Mouse (Mus musculus) spleen, postnatal 0 days (tissue): ENCODE data around the gene Dpp6. TPM values are rescaled to one million over a fixed set of nuclear protein-coding genes. Genes with fewer than 3 reads are reported as not detected.

Source experiments
- polyA plus RNA-seq: library from polyadenylated mRNA; unstranded; fragments of >200 nt; fragmentation: Nextera tagmentation; extraction: Ambion mirVana; gene quantifications from 2 replicates; pipeline ENCODE4 v1.2.1, GENCODE M21; 2015

Gene Dpp6
- polyA plus RNA-seq, result 1.7 and 2.3 TPM in 2 replicates

DNA sequence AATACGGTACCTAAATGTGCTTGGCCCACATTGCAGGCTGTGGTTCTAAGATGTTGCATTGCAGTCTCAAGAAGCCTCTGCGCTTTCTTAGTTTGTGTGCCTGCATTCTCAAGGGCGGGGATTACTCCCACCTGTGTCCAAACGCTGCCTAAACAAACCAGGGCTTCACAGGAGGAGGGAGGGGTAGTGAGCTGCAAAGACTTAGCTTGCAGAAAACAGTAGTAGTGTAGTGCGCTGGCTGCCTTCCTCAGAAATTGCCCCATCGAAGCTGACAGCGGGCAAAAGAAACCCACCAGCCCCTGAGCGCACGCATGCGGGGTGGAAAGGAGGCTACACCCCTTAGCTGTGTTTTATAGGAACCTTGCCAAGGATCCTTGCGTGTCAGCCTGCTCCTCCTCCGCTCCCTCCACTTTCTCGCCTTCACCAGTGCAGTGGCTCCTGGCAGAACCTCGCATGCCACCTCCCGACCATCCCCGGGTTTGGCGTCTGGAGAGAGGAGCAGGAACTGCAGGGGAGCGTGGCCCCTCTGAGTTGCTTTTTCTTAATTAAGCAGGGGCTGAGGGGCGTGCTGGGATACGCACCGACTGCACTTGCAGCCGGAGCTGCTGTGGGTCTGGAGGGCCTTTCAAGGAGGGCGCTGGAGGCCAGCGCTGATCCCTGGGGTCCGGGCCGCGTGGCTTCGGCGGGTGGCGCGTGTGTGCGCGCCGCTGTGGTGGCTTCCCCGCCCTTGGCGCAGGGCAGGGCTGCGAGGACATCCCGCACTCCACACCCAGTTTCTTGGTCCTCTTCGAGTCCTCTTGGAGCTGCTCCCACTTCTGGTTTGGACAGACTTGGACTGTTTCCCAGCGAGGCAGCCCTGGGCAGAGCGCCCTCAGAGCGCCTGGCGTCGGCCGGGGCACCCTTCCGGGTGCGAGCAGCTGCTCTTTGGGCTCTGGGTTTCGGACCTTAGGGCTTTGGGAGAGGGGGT, at the start of gene Dpp6:
TSS of gene Dpp6 (plus strand) at position 229 of the 967 bp plus-strand sequence.

DNA sequence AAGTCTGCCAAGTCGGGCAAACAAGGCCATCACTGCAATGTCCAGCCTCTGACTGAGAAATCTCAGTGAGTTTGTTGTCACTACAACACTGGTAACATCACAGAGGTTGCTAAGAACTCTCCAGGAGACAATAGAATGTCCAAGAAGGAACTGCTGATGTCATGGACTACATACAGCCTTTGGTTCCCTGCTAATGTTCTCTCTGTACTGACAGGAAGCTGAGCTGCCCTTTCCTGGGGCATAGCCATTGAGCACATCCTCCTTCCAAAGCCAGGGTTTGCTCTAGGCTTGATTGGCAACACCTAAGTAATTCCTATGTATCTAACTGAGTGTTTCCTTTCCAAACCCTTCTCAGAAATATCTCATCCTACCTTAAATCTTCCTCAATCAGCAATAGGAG, 684.3 kb downstream of the Dpp6 start, which contains the start of gene Speer4b:
TSS of gene Speer4b (minus strand) at position 101 of the 400 bp plus-strand sequence.

